Mouse (Mus musculus): ENCODE measurements around the gene B130006D01Rik.

DNA sequence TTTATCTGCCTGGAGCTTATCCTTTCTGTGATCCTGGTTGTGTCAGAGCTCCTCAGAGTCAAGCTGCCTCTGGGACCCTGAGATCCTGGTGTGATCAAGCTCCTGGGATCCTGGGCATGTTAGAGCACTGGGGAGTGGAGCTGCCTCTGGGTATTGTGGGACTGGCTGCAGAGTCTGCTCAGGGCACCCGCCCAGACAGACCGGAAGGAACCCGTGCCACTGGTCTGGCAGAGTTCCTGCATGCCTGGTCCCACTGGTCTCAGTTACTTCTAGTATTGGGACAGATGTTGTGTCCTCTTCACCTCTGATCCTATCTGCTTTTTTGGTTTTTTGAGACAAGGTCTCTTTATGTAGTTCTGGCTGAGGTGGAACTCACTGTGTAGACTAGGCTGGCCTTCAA lies 14.4 kb downstream of the B130006D01Rik start:
- TF ChIP-seq CTCF (IDR thresholded peaks at IDR 0.05; ENCODE audit: borderline replicate concordance, control insufficient read depth, extremely low read depth, insufficient read depth, low read length, poor library complexity) (no peak), POLR2A (IDR thresholded peaks at IDR 0.05; ENCODE audit: control insufficient read depth, extremely low read depth, insufficient read depth, low read length, poor library complexity) (no peak)
